Mouse (Mus musculus): Measurements from ENCODE around the gene D10Jhu81e.

- TF ChIP-seq CTCF (IDR thresholded peaks at IDR 0.05; ENCODE audit: low read depth) (no peak), EP300 (IDR thresholded peaks at IDR 0.05; ENCODE audit: low read depth) (no peak)
Measured at GRCm38 (mm10) chr10:78167333-78167732, 2.2 kb downstream of the D10Jhu81e start.
